Mouse (Mus musculus) CH12.LX (cell line): ENCODE results near the gene Nr4a3.

Experiments
- BHLHE40 ChIP-seq: IDR thresholded peaks from 2 replicates; pipeline ENCODE4 v1.6.1; 2011; ENCODE audit warnings: mild to moderate bottlenecking, low read depth, low read length, improper control_type of control experiment
- CTCF ChIP-seq, 2 experiments: IDR thresholded peaks in 1 of 2; conservative IDR thresholded peaks in 1 of 2; 2 replicates each; pipeline ENCODE4 v1.5.1; 2011 to 2012; ENCODE audit warnings: low read depth in 2 of 2, low read length in 2 of 2, improper control_type of control experiment in 1 of 2, inconsistent platforms in 1 of 2, mild to moderate bottlenecking in 1 of 2, moderate library complexity in 1 of 2
- E2F4 ChIP-seq: IDR thresholded peaks from 2 replicates; pipeline ENCODE4 v1.6.1; 2011; ENCODE audit warnings: low read depth, low read length, improper control_type of control experiment; ENCODE audit not compliant: insufficient replicate concordance
- ETS1 ChIP-seq: conservative IDR thresholded peaks from 2 replicates; pipeline ENCODE4 v1.6.1; 2012; ENCODE audit warnings: low read depth, mild to moderate bottlenecking, inconsistent platforms, low read length, improper control_type of control experiment, moderate library complexity
- POLR2A ChIP-seq: IDR thresholded peaks from 2 replicates; pipeline ENCODE4 v1.6.1; 2011; ENCODE audit warnings: low read depth, mild to moderate bottlenecking, improper control_type of control experiment, low read length
- POLR2AphosphoS2 ChIP-seq: IDR thresholded peaks from 2 replicates; pipeline ENCODE4 v1.6.1; 2011; ENCODE audit warnings: low read depth, low read length, improper control_type of control experiment
- SIN3A ChIP-seq: IDR thresholded peaks from 2 replicates; pipeline ENCODE4 v1.6.1; 2012; ENCODE audit warnings: low read length, improper control_type of control experiment, inconsistent platforms
- USF1 ChIP-seq: IDR thresholded peaks from 2 replicates; pipeline ENCODE4 v1.6.1; 2014; ENCODE audit warnings: low read depth, mild to moderate bottlenecking, inconsistent platforms, low read length, improper control_type of control experiment

DNA sequence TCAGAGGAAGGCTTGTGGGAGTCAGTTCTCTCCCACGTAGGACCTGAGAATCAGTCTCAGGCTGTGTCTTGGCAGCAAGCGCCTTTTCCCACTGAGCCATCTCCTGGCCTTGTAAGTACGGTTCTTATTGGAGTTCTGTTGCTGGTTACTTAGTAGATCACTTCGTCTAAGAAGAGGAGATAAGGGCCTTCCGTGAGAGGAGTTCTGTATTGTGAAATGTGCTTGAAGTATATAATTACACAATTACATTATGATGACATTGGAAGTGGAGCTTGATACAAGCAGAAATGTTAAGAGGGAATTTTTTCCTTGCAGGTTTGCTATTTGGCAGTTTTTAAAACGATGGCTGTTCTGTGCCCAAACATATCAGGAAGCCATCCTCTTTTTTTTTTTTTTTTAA, 85.4 kb downstream of the Nr4a3 start:
- no peak for TF ChIP-seq CTCF (conservative IDR thresholded peaks at IDR 0.05 in 1 of 2, IDR thresholded peaks at IDR 0.05 in 1 of 2; ENCODE audit: low read depth in 2 of 2, low read length in 2 of 2)
- TF ChIP-seq POLR2AphosphoS2, result no peak
- no peak for TF ChIP-seq ETS1
- TF ChIP-seq BHLHE40, result no peak
- TF ChIP-seq POLR2A, result no peak
- no peak for TF ChIP-seq E2F4
- TF ChIP-seq SIN3A, result no peak
- no peak for TF ChIP-seq USF1
